Mouse (Mus musculus): ENCODE data around the gene Clpp. TPM values are rescaled to one million over a fixed set of nuclear protein-coding genes. Genes with fewer than 3 reads are reported as not detected.
A peak's percentile ranks its signal among the peaks of the same experiment; 100 is the strongest.

Clpp gene
- polyA plus RNA-seq, 1 experiment from 2014 or later, result 71.1 TPM

- DNase-seq (ENCODE audit: low spot score) (no peak), ATAC-seq (no peak)
- Histone ChIP-seq H3K27me3 (replicated peaks; ENCODE audit: insufficient read depth, low read length) (no peaks in the 10 kb centered on the region), H3K9ac (replicated peaks; ENCODE audit: low read depth) (no peak overlapping the region), H3K4me2 (replicated peaks; ENCODE audit: low read depth, low read length) (no peak overlapping the region), H3K4me1 (ENCODE audit: insufficient read depth, low read depth, low read length) (no peaks in the 10 kb centered on the region; the same call in 1 of the 2 replicates), H3K36me3 (ENCODE audit: insufficient read depth, low read length) (peaks cover 24% of the 10 kb centered on the region), H3K4me3 (ENCODE audit: low read depth, low read length) (no peak overlapping the region), H3K27ac (ENCODE audit: low read length) (no peak overlapping the region), H3K9me3 (ENCODE audit: low read length) (no peaks in the 10 kb centered on the region)
- 44% methylated on average over 8 of the region's 8 CpGs for WGBS
- TF ChIP-seq CTCF (IDR thresholded peaks at IDR 0.05) (no peak), EP300 (IDR thresholded peaks at IDR 0.05) (no peak)
These were observed 11.1 kb downstream of the Clpp start for GRCm38 (mm10) chr17:57001228-57001627.

- no peak overlapping the region for H3K9ac ChIP-seq (replicated peaks; ENCODE audit: low read depth)
- no peak for ATAC-seq
- no peaks in the 10 kb centered on the region for H3K9me3 ChIP-seq (ENCODE audit: low read length)
- DNase-seq (ENCODE audit: low spot score), result no peak
- no peaks in the 10 kb centered on the region for H3K27me3 ChIP-seq (replicated peaks; ENCODE audit: insufficient read depth, low read length)
- no peaks in the 10 kb centered on the region for H3K4me1 ChIP-seq (ENCODE audit: insufficient read depth, low read depth, low read length)
- WGBS, result 92% methylated on average over 7 of the region's 7 CpGs
- H3K4me3 ChIP-seq (ENCODE audit: low read depth, low read length), result no peak overlapping the region
- no peak overlapping the region for H3K4me2 ChIP-seq (replicated peaks; ENCODE audit: low read depth, low read length)
- no peak overlapping the region for H3K27ac ChIP-seq (ENCODE audit: low read length)
- TF ChIP-seq CTCF (IDR thresholded peaks at IDR 0.05) (no peak), EP300 (IDR thresholded peaks at IDR 0.05) (no peak)
- peaks cover 31% of the 10 kb centered on the region for H3K36me3 ChIP-seq (ENCODE audit: insufficient read depth, low read length)
These were observed 13.9 kb downstream of the Clpp start for GRCm38 (mm10) chr17:57003994-57004393.

GRCm38 (mm10) chr17:57007137-57007905 lies 17.2 kb downstream of the Clpp start:
- Histone ChIP-seq H3K4me2 (replicated peaks; ENCODE audit: low read depth, low read length) (no peak overlapping the region), H3K36me3 (ENCODE audit: insufficient read depth, low read length) (peaks cover 28% of the 10 kb centered on the region), H3K9me3 (ENCODE audit: low read length) (no peaks in the 10 kb centered on the region), H3K4me1 (ENCODE audit: insufficient read depth, low read depth, low read length) (no peaks in the 10 kb centered on the region), H3K4me3 (ENCODE audit: low read depth, low read length) (no peak overlapping the region), H3K27ac (ENCODE audit: low read length) (no peak overlapping the region), H3K9ac (replicated peaks; ENCODE audit: low read depth) (no peak overlapping the region), H3K27me3 (replicated peaks; ENCODE audit: insufficient read depth, low read length) (no peaks in the 10 kb centered on the region)
- 90% methylated on average over 13 of the region's 13 CpGs for WGBS
- DNase-seq (ENCODE audit: low spot score) (no peak), ATAC-seq (no peak)
- TF ChIP-seq CTCF (IDR thresholded peaks at IDR 0.05) (peak; percentile 49), EP300 (IDR thresholded peaks at IDR 0.05) (no peak)

- Histone ChIP-seq H3K4me2 (replicated peaks; ENCODE audit: low read depth, low read length) (peak overlapping the region; percentile 65), H3K36me3 (ENCODE audit: insufficient read depth, low read length) (peaks cover 8% of the 10 kb centered on the region; the same call in 1 of the 2 replicates), H3K27me3 (replicated peaks; ENCODE audit: insufficient read depth, low read length) (no peaks in the 10 kb centered on the region), H3K4me1 (ENCODE audit: insufficient read depth, low read depth, low read length) (no peaks in the 10 kb centered on the region), H3K4me3 (ENCODE audit: low read depth, low read length) (peak overlapping the region; percentile 68), H3K9ac (replicated peaks; ENCODE audit: low read depth) (peak overlapping the region; percentile 69), H3K27ac (ENCODE audit: low read length) (peak overlapping the region; percentile 82), H3K9me3 (ENCODE audit: low read length) (no peaks in the 10 kb centered on the region)
- ATAC-seq, result peak; percentile 31
- no peak for DNase-seq (ENCODE audit: low spot score)
- no peak for TF ChIP-seq CTCF (IDR thresholded peaks at IDR 0.05)
- TF ChIP-seq EP300 (IDR thresholded peaks at IDR 0.05), result no peak
- WGBS, result under 1% methylated on average over 19 of the region's 19 CpGs
These were observed 20.8 kb downstream of the Clpp start for GRCm38 (mm10) chr17:57010911-57011235.

- under 1% methylated on average over 51 of the region's 51 CpGs for WGBS
- Histone ChIP-seq H3K36me3 (ENCODE audit: insufficient read depth, low read length) (peaks cover 4% of the 10 kb centered on the region; the same call in 1 of the 2 replicates), H3K4me1 (ENCODE audit: insufficient read depth, low read depth, low read length) (no peaks in the 10 kb centered on the region), H3K9me3 (ENCODE audit: low read length) (no peaks in the 10 kb centered on the region), H3K27me3 (replicated peaks; ENCODE audit: insufficient read depth, low read length) (no peaks in the 10 kb centered on the region), H3K27ac (ENCODE audit: low read length) (peak within 1 kb of the TSS; percentile 82), H3K4me2 (replicated peaks; ENCODE audit: low read depth, low read length) (peak within 1 kb of the TSS; percentile 74), H3K9ac (replicated peaks; ENCODE audit: low read depth) (peak within 1 kb of the TSS; percentile 69), H3K4me3 (ENCODE audit: low read depth, low read length) (peak within 1 kb of the TSS; percentile 68)
- peak; percentile 99 for DNase-seq (ENCODE audit: low spot score)
- TF ChIP-seq CTCF (IDR thresholded peaks at IDR 0.05) (peak; percentile 55), EP300 (IDR thresholded peaks at IDR 0.05) (peak; percentile 54; the same call in 1 of the 2 replicates)
- peak; percentile 94 for ATAC-seq
These were observed 21.4 kb downstream of the Clpp start, which contains the start of the genes Gtf2f1 and Gm17949 for GRCm38 (mm10) chr17:57011236-57012141. Gtf2f1 (minus strand) TSS chr17:57011288. Gm17949 (plus strand) TSS chr17:57011469.
